Mouse (Mus musculus) stomach, postnatal 0 days (tissue): ENCODE data around the gene Sel1l3. TPM values are rescaled to one million over a fixed set of nuclear protein-coding genes. Genes with fewer than 3 reads are reported as not detected.

ENCODE experiments used
- ATAC-seq: fragments of 200-750 bp; cut with Nextera tagmentation; 2 replicates; pipeline ENCODE4 v1.8.0; 2017; ENCODE audit not compliant: low FRiP score, low TSS enrichment
- DNase-seq: peaks from one replicate; pipeline ENCODE4 v3.0.0-alpha.2; 2016; ENCODE audit warnings: low spot score
- H3K27ac ChIP-seq: fragments of 300-500 bp; sonication (generic); replicated peaks from 2 replicates; pipeline ENCODE4 v1.5.1; 2014; ENCODE audit warnings: mild to moderate bottlenecking, control low read depth
- H3K27me3 ChIP-seq: fragments of 300-500 bp; sonication (generic); 2 replicates; pipeline ENCODE4 v1.6.1; 2014; ENCODE audit warnings: low read length; ENCODE audit not compliant: control insufficient read depth, insufficient read depth
- H3K36me3 ChIP-seq: fragments of 300-500 bp; sonication (generic); 2 replicates; pipeline ENCODE4 v1.6.1; 2014; ENCODE audit warnings: low read length, mixed read lengths; ENCODE audit not compliant: control insufficient read depth, insufficient read depth
- H3K4me1 ChIP-seq: fragments of 300-500 bp; sonication (generic); replicated peaks from 2 replicates; pipeline ENCODE4 v1.6.1; 2014; ENCODE audit warnings: antibody characterized with exemption; ENCODE audit not compliant: control insufficient read depth, insufficient read depth
- H3K4me2 ChIP-seq: fragments of 300-500 bp; sonication (generic); replicated peaks from 2 replicates; pipeline ENCODE4 v1.6.1; 2014; ENCODE audit warnings: low read depth, mild to moderate bottlenecking, control low read depth, moderate library complexity
- H3K4me3 ChIP-seq: fragments of 300-500 bp; sonication (generic); 2 replicates; pipeline ENCODE4 v1.5.1; 2014; ENCODE audit warnings: low read depth, low read length, control low read depth
- H3K9ac ChIP-seq: fragments of 300-500 bp; sonication (generic); 2 replicates; pipeline ENCODE4 v1.6.1; 2014; ENCODE audit warnings: mild to moderate bottlenecking, low read length, control low read depth, mixed read lengths
- H3K9me3 ChIP-seq: fragments of 300-500 bp; sonication (generic); 2 replicates; pipeline ENCODE4 v1.6.1; 2016; ENCODE audit warnings: low read length; ENCODE audit not compliant: control insufficient read depth
- CTCF ChIP-seq: IDR thresholded peaks from 2 replicates; pipeline ENCODE4 v1.5.1; 2016; ENCODE audit warnings: antibody characterized with exemption, low read depth, mild to moderate bottlenecking, moderate library complexity
- EP300 ChIP-seq: optimal IDR thresholded peaks from 2 replicates; pipeline ENCODE3; 2016; ENCODE audit warnings: antibody characterized with exemption
- WGBS: fragments of 180-500 bp; shearing (Covaris S2); extraction: QIAGEN DNeasy Blood & Tissue Kit; methylation state at CpG from one replicate; pipeline ENCODE4 v1.1.7; 2014; 5-methylcytosine and 5-hydroxymethylcytosine counted together
- polyA plus RNA-seq: library from polyadenylated mRNA; unstranded; fragments of >200 nt; fragmentation: Nextera tagmentation; extraction: Ambion mirVana; gene quantifications from 2 replicates; pipeline ENCODE4 v1.2.1, GENCODE M21; 2015

The Sel1l3 gene
- polyA plus RNA-seq, 1 experiment from 2014 or later = 10.0 TPM

DNA sequence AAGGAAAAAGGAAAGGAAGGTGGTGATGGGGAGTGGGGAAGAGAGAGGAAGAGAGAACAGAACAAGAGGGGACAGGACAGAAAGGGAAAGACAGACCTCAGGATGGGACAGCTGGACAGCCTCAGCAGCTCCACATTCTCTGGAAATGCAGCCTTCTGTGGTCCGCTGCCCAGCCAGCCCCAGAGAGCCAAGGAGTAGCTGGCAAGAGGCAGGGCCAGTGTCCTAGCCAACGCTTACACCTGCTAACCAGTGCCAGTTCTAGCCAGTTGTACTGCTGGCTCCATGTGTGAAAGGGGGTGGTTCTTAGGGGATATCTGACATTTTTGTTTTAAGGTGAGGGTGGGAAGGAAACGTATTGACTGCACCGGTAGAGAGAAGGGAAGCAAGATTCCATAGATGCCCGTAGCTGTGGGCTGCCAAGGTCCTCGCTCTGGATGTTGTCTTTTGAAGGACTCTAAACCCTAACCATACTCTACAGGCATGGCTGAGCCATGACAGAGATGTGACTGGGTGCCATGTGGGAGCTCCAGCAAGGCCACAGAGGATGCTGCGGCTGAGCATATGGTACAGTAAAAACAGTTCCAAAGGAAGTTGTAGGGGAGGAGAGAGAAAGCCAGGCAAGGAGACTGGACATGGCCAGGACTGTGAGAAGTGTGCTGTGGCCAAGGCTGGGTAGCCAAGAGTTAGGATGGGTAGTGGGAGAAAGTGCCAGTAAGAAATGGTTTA lies 64.6 kb downstream of the Sel1l3 start:
- H3K4me2 ChIP-seq = no peak overlapping the region
- DNase-seq (no peak), ATAC-seq (no peak)
- H3K4me1 ChIP-seq = no peaks in the 10 kb centered on the region
- no peaks in the 10 kb centered on the region for H3K36me3 ChIP-seq
- no peaks in the 10 kb centered on the region for H3K9me3 ChIP-seq
- H3K27ac ChIP-seq = no peak overlapping the region
- H3K9ac ChIP-seq = no peak overlapping the region
- WGBS = 89% methylated on average over 7 of the region's 7 CpGs
- no peak overlapping the region for H3K4me3 ChIP-seq
- no peak for TF ChIP-seq EP300
- TF ChIP-seq CTCF = no peak
- no peaks in the 10 kb centered on the region for H3K27me3 ChIP-seq

GRCm38 (mm10) chr5:53148160-53148923 lies 65.4 kb downstream of the Sel1l3 start:
- DNase-seq (no peak), ATAC-seq (no peak)
- Histone ChIP-seq H3K27me3 (no peaks in the 10 kb centered on the region), H3K4me1 (no peaks in the 10 kb centered on the region), H3K9me3 (no peaks in the 10 kb centered on the region), H3K4me3 (no peak overlapping the region), H3K9ac (no peak overlapping the region), H3K4me2 (no peak overlapping the region), H3K36me3 (no peaks in the 10 kb centered on the region), H3K27ac (no peak overlapping the region)
- WGBS = 57% methylated on average over 8 of the region's 8 CpGs
- TF ChIP-seq CTCF = no peak
- TF ChIP-seq EP300 = no peak

DNA sequence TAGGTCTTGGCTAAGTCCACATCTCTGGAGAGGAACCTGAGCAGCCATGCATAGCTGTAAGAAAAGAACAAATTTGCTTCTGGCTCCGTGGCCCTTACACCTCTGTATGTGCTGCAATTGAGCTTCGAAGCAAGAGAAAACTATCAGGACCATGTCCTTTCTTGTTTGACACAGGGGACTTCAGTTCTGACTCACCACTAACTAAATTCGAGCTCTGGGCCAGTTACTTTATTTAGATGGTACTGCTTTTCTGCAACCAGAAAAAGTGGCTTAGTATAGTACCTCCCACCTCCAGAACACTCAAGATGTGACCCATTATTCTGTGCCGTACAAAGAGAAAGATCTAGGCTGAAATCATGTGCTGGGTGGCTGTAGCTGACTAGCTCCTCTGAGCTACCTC lies 66.3 kb downstream of the Sel1l3 start:
- no peak overlapping the region for H3K27ac ChIP-seq
- H3K4me3 ChIP-seq = no peak overlapping the region
- no peaks in the 10 kb centered on the region for H3K27me3 ChIP-seq
- no peak for DNase-seq
- no peak overlapping the region for H3K9ac ChIP-seq
- H3K4me1 ChIP-seq = no peaks in the 10 kb centered on the region
- WGBS = 77% methylated on average over 4 of the region's 4 CpGs
- H3K9me3 ChIP-seq = no peaks in the 10 kb centered on the region
- ATAC-seq = no peak
- TF ChIP-seq CTCF (no peak), EP300 (no peak)
- H3K4me2 ChIP-seq = no peak overlapping the region
- H3K36me3 ChIP-seq = no peaks in the 10 kb centered on the region

DNA sequence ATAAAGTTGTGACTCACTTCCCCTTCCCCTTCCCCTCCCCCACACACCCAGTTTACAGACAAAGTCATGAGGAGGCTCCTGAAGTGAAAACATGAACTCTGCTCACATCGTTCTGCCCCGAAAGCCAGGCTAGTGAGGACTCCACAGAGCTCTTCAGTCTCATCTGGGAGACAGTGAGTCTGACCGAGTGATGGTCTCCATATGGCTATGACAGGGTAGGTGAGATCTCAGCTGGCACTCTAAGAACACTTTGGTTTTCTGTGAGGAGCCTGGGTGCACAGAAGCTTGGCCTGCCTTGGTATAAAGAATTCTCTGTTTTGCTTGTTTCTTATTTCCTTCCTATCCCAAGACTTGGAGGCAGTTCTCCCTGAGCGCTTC lies 67.1 kb downstream of the Sel1l3 start:
- Histone ChIP-seq H3K36me3 (no peaks in the 10 kb centered on the region), H3K27ac (no peak overlapping the region), H3K4me1 (no peaks in the 10 kb centered on the region), H3K9ac (no peak overlapping the region), H3K4me3 (no peak overlapping the region), H3K4me2 (no peak overlapping the region), H3K27me3 (no peaks in the 10 kb centered on the region), H3K9me3 (no peaks in the 10 kb centered on the region)
- WGBS = 76% methylated on average over 4 of the region's 4 CpGs
- DNase-seq (no peak), ATAC-seq (no peak)
- TF ChIP-seq EP300 (no peak), CTCF (no peak)

DNA sequence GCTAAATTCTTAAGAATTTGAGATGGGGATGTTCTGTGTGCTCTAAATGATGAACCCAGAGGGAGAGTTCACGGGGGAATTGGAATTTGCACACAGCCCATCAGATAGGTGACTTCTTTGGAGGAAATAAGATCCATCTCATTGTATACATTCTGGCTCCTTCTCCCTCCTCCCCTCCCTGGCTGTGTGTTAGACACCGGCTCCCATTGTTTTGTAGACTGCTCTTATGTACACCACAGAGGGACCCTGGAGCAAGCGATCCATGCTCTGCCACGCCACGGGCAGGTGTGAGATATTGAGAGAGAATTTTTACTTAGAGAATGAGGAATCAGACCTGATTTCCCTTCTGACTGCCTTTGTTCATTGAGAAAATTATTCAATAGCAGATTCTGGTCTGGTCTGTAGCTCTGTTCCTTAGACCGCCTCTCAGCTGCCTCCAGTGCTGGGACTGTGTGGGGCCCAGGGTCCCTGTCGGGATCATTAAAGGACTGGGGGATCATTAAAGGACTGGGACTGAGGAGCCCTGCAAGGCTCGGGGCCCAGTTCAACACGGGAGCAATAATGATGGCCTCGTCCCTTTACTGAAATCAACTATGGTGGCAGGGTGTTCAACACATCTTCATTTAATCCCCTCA lies 67.6 kb downstream of the Sel1l3 start:
- Histone ChIP-seq H3K9me3 (no peaks in the 10 kb centered on the region), H3K4me1 (no peaks in the 10 kb centered on the region), H3K36me3 (no peaks in the 10 kb centered on the region), H3K9ac (no peak overlapping the region), H3K4me2 (no peak overlapping the region), H3K27ac (no peak overlapping the region), H3K4me3 (no peak overlapping the region), H3K27me3 (no peaks in the 10 kb centered on the region)
- TF ChIP-seq CTCF (no peak), EP300 (no peak)
- ATAC-seq (no peak), DNase-seq (no peak)
- 51% methylated on average over 10 of the region's 10 CpGs for WGBS

DNA sequence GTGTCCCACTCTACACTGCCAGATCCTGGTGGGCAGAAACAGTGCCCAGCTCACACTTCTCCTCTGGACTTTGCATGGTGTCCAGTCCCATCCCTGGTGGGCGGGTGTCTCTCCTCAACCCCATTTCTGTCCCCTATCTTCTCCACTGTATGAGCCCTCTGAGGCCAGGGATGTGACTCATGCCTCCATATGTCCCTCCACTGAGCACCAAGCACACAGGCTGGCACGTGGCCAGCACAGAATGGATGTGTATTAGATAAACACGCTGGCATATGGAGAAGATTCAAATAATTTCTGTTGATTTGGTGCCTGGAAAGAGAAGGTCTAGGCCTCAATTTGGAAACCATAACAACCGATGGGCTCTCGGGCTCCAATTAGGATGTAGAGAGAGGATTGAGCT lies 71.1 kb downstream of the Sel1l3 start:
- Histone ChIP-seq H3K9ac (no peak overlapping the region), H3K4me1 (no peaks in the 10 kb centered on the region), H3K4me3 (no peak overlapping the region), H3K36me3 (no peaks in the 10 kb centered on the region), H3K4me2 (no peak overlapping the region), H3K27ac (no peak overlapping the region), H3K9me3 (no peaks in the 10 kb centered on the region), H3K27me3 (no peaks in the 10 kb centered on the region)
- no peak for TF ChIP-seq EP300
- no peak for TF ChIP-seq CTCF
- WGBS = 64% methylated on average over 5 of the region's 5 CpGs
- ATAC-seq (no peak), DNase-seq (no peak)
